Mouse (Mus musculus) midbrain, embryonic 10.5 days (tissue): Measurements from ENCODE around the gene Msh2. TPM values are rescaled to one million over a fixed set of nuclear protein-coding genes. Genes with fewer than 3 reads are reported as not detected.

Experiments
- DNase-seq: peaks from one replicate; pipeline ENCODE4 v3.0.0-alpha.2; 2017; ENCODE audit warnings: low spot score
- H3K27ac ChIP-seq: fragments of 300-500 bp; sonication (generic); replicated peaks from 2 replicates; pipeline ENCODE4 v1.5.1; 2016; ENCODE audit warnings: mild to moderate bottlenecking
- H3K27me3 ChIP-seq: fragments of 300-500 bp; sonication (generic); 2 replicates; pipeline ENCODE4 v1.6.1; 2016; ENCODE audit warnings: low read depth, mild to moderate bottlenecking; ENCODE audit not compliant: poor library complexity, severe bottlenecking
- H3K36me3 ChIP-seq: fragments of 300-500 bp; sonication (generic); 2 replicates; pipeline ENCODE4 v1.6.1; 2016; ENCODE audit warnings: mild to moderate bottlenecking, moderate library complexity
- H3K4me1 ChIP-seq: fragments of 300-500 bp; sonication (generic); 2 replicates; pipeline ENCODE4 v1.6.1; 2016
- H3K4me3 ChIP-seq: fragments of 300-500 bp; sonication (generic); 2 replicates; pipeline ENCODE4 v1.5.1; 2016; ENCODE audit warnings: mild to moderate bottlenecking, moderate library complexity
- H3K9me3 ChIP-seq: fragments of 300-500 bp; sonication (generic); replicated peaks from 2 replicates; pipeline ENCODE4 v1.6.1; 2016; ENCODE audit warnings: mild to moderate bottlenecking
- WGBS: fragments of 180-500 bp; shearing (Covaris S2); methylation state at CpG from one replicate; pipeline ENCODE4 v1.1.7; 2016; 5-methylcytosine and 5-hydroxymethylcytosine counted together
- polyA plus RNA-seq: library from polyadenylated mRNA; unstranded; fragments of >200 nt; fragmentation: Nextera tagmentation; extraction: Ambion mirVana; gene quantifications from 2 replicates; pipeline ENCODE4 v1.2.1, GENCODE M21; 2016

Msh2 gene
- polyA plus RNA-seq, 1 experiment from 2014 or later = 141 TPM

- H3K27me3 ChIP-seq = no peaks in the 10 kb centered on the region
- no peaks in the 10 kb centered on the region for H3K36me3 ChIP-seq
- no peak overlapping the region for H3K4me3 ChIP-seq
- 83% methylated on average over 3 of the region's 3 CpGs for WGBS
- no peak for DNase-seq
- H3K9me3 ChIP-seq = no peaks in the 10 kb centered on the region
- H3K4me1 ChIP-seq = no peaks in the 10 kb centered on the region
- no peak overlapping the region for H3K27ac ChIP-seq
These were observed 101.0 kb downstream of the Msh2 start for GRCm38 (mm10) chr17:87773175-87773574.

Other genes with a start within 250 kb of the Msh2 start
- not detected in 2 replicates for gene Stpg4, start 244.6 kb upstream of the Msh2 start, polyA plus RNA-seq
- gene Calm2, start 225.4 kb upstream of the Msh2 start, polyA plus RNA-seq = 1,154 and 1,167 TPM in 2 replicates
- gene Epcam, start 36.4 kb upstream of the Msh2 start, polyA plus RNA-seq = 8.3 and 11.8 TPM in 2 replicates
- gene Kcnk12, start 125.7 kb downstream of the Msh2 start, polyA plus RNA-seq = 0.17 TPM in 2 replicates
- not detected in 2 replicates for gene Rpl36-ps4, start 248.6 kb downstream of the Msh2 start, polyA plus RNA-seq